Mouse (Mus musculus): ENCODE data around the gene Zfp687. TPM values are rescaled to one million over a fixed set of nuclear protein-coding genes. Genes with fewer than 3 reads are reported as not detected.
"Not testable (repeated sequence)": the region's sequence is repeated elsewhere in the genome, so short reads cannot be mapped to it uniquely, and the experiment has no call there.

Gene Zfp687
- polyA plus RNA-seq, 1 experiment from 2014 or later: 28.1 TPM

DNA sequence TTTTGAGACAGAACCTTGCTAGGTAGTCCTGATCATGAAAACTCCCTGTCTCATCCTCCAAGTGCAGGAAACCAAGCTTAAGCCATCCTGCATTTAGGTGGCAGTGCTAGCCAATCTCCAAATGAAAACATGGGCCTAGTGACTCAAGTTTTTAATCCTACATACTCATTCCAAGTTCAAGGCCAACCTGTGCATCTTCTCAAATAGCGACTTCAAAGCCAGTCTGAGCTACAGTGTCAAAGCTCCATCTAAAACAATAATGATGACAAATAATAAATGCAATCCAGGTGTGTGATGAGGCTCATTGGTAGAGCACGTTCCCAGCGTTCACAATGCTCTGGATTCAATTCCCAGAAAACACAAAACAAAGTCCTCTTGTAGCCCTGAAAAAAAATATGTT is 26.4 kb upstream of the Zfp687 start:
- H3K4me1 ChIP-seq: peaks cover 11% of the 10 kb centered on the region; the same call in 1 of the 2 replicates
- H3K9me3 ChIP-seq: no peaks in the 10 kb centered on the region
- no peaks in the 10 kb centered on the region for H3K27me3 ChIP-seq (ENCODE audit: insufficient read depth, poor library complexity, severe bottlenecking)
- H3K27ac ChIP-seq: peak overlapping the region; percentile 86; the same call in 1 of the 2 replicates
- no peak for DNase-seq (ENCODE audit: low spot score)
- peak overlapping the region; percentile 77 for H3K4me3 ChIP-seq
- H3K36me3 ChIP-seq: peaks cover 30% of the 10 kb centered on the region
- 14% methylated on average over 3 of the region's 3 CpGs for WGBS

DNA sequence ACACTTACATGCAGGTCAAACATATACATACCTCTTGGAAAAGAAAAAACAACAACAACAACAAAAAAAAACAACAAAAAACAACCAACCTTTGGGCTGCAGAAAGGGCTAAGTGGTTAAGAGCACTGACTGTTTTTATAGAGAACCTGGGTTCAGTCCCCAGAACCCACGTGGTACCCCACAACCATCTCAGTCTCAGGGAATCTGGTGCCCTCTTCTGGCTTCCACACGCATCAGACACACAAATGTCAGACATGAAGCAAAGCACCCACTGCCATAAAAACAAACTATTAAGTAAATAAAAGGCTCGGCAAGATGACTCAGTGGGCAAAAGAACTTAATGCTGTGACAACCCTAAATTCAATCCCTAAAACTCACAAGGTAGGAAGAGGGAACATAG is 14.7 kb upstream of the Zfp687 start:
- H3K9me3 ChIP-seq: no peaks in the 10 kb centered on the region
- no peak overlapping the region for H3K4me3 ChIP-seq
- DNase-seq (ENCODE audit: low spot score): no peak
- WGBS: 82% methylated on average over 3 of the region's 3 CpGs
- H3K27me3 ChIP-seq (ENCODE audit: insufficient read depth, poor library complexity, severe bottlenecking): no peaks in the 10 kb centered on the region
- H3K36me3 ChIP-seq: peaks cover 56% of the 10 kb centered on the region
- H3K27ac ChIP-seq: no peak overlapping the region
- peaks cover 22% of the 10 kb centered on the region for H3K4me1 ChIP-seq

DNA sequence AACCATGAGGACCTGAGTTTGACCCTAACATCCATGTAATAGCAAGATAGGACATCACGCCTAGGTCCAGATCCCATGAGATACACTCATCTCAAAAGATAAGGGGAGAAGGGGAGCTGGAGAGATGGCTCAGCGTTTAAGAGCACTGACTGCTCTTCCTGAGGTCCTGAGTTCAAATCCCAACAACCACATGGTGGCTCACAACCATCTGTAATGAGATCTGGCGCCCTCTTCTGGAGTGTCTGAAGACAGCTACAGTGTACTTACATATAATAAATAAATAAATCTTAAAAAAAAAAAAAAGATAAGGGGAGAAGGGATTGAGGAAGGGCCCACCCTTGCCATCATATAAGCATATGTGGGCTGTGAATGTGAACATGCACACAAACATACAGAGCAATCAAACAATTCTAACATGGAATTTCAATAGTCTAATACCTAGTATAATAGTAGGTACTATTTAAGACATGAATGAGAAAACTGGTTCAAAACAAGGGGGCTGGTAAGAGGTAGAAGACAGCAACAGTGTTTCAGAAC is 14.1 kb upstream of the Zfp687 start:
- Histone ChIP-seq H3K4me1 (peaks cover 28% of the 10 kb centered on the region), H3K36me3 (peaks cover 50% of the 10 kb centered on the region)
- not testable (repeated sequence) for H3K27ac ChIP-seq; H3K9me3 ChIP-seq; H3K27me3 ChIP-seq (ENCODE audit: insufficient read depth, poor library complexity, severe bottlenecking); H3K4me3 ChIP-seq; DNase-seq (ENCODE audit: low spot score)
- WGBS: 77% methylated on average over 3 of the region's 3 CpGs

DNA sequence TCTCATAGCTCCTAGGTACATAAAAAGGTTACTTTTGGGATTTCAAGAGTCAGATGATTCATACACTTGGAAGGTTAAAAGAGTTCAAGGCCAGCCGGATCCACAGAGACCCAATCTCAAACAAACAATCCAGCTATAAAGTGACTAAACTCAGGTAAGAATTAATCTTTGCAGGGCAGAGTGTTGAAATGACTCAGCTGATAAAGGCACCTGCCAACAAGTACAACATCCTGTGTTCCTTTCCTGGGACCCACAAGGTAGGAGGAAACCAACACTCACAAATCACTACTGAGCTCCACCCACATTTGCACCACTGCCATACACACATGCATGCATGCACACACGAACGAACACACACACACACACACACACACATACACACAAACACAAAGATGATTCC is 13.4 kb upstream of the Zfp687 start:
- no peaks in the 10 kb centered on the region for H3K27me3 ChIP-seq (ENCODE audit: insufficient read depth, poor library complexity, severe bottlenecking)
- no peak overlapping the region for H3K4me3 ChIP-seq
- peaks cover 43% of the 10 kb centered on the region for H3K36me3 ChIP-seq
- H3K27ac ChIP-seq: no peak overlapping the region
- DNase-seq (ENCODE audit: low spot score): no peak
- no peaks in the 10 kb centered on the region for H3K9me3 ChIP-seq
- peaks cover 31% of the 10 kb centered on the region for H3K4me1 ChIP-seq
- 85% methylated on average over 3 of the region's 3 CpGs for WGBS

DNA sequence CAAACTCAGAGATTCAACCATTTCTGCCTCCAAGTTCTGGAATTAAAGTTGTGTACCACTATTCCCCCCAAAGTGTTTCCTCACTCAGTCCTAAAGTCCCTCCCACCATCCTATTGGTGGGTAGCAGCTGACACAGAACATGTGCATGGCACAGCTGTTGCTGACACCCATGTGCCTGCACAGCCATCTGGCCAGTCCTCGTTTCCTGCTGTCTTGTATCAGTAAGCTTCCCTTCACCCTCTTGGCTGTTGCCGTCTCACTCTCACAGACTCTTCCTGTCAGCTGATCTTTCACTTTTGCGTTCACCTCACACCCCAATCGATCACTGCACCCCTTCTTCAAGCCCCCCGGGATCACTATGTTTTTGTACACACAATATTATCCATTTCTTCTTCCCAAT is 12.5 kb upstream of the Zfp687 start:
- 49% methylated on average over 5 of the region's 5 CpGs for WGBS
- peaks cover 34% of the 10 kb centered on the region for H3K36me3 ChIP-seq
- DNase-seq (ENCODE audit: low spot score): no peak
- no peak overlapping the region for H3K4me3 ChIP-seq
- H3K9me3 ChIP-seq: no peaks in the 10 kb centered on the region
- H3K4me1 ChIP-seq: peaks cover 31% of the 10 kb centered on the region
- no peak overlapping the region for H3K27ac ChIP-seq
- H3K27me3 ChIP-seq (ENCODE audit: insufficient read depth, poor library complexity, severe bottlenecking): no peaks in the 10 kb centered on the region

GRCm38 (mm10) chr3:95027057-95027645 is 11.9 kb upstream of the Zfp687 start:
- Histone ChIP-seq H3K36me3 (peaks cover 29% of the 10 kb centered on the region), H3K4me1 (peaks cover 31% of the 10 kb centered on the region), H3K27ac (no peak overlapping the region), H3K27me3 (ENCODE audit: insufficient read depth, poor library complexity, severe bottlenecking) (no peaks in the 10 kb centered on the region), H3K4me3 (no peak overlapping the region), H3K9me3 (no peaks in the 10 kb centered on the region)
- WGBS: 61% methylated on average over 5 of the region's 5 CpGs
- no peak for DNase-seq (ENCODE audit: low spot score)

GRCm38 (mm10) chr3:95025202-95025601 is 10.0 kb upstream of the Zfp687 start:
- H3K36me3 ChIP-seq: peaks cover 10% of the 10 kb centered on the region
- peak overlapping the region; percentile 83 for H3K27ac ChIP-seq
- no peaks in the 10 kb centered on the region for H3K9me3 ChIP-seq
- H3K4me3 ChIP-seq: peak overlapping the region; percentile 48
- peak; percentile 89 for DNase-seq (ENCODE audit: low spot score)
- 28% methylated on average over 5 of the region's 5 CpGs for WGBS
- H3K27me3 ChIP-seq (ENCODE audit: insufficient read depth, poor library complexity, severe bottlenecking): no peaks in the 10 kb centered on the region
- H3K4me1 ChIP-seq: peaks cover 31% of the 10 kb centered on the region

- WGBS: 17% methylated on average over 11 of the region's 11 CpGs
- DNase-seq (ENCODE audit: low spot score): peak; percentile 90
- Histone ChIP-seq H3K27ac (peak overlapping the region; percentile 83), H3K36me3 (peaks cover 8% of the 10 kb centered on the region), H3K4me3 (peak overlapping the region; percentile 48), H3K4me1 (peaks cover 31% of the 10 kb centered on the region), H3K9me3 (no peaks in the 10 kb centered on the region), H3K27me3 (ENCODE audit: insufficient read depth, poor library complexity, severe bottlenecking) (no peaks in the 10 kb centered on the region)
Measured at GRCm38 (mm10) chr3:95024551-95024950, 9.3 kb upstream of the Zfp687 start.

DNA sequence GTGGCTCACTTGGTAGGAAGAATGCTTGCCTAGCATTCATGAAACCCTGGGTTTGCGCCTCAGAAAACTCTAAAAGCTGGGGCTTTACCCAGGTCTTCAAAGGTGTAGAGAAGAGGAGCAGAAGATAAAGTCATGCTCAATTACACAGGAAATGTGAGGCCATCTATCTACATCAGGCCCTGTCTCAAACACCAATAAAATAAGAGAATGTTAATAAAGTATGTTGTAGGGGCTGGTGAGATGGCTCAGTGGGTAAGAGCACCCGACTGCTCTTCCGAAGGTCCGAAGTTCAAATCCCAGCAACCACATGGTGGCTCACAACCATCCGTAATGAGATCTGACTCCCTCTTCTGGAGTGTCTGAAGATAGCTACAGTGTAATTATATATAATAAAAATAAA is 5.7 kb upstream of the Zfp687 start:
- H3K27me3 ChIP-seq (ENCODE audit: insufficient read depth, poor library complexity, severe bottlenecking); H3K27ac ChIP-seq; H3K4me3 ChIP-seq; DNase-seq (ENCODE audit: low spot score); H3K36me3 ChIP-seq; H3K9me3 ChIP-seq: not testable (repeated sequence)
- H3K4me1 ChIP-seq: peaks cover 27% of the 10 kb centered on the region
- 89% methylated on average over 5 of the region's 5 CpGs for WGBS

DNA sequence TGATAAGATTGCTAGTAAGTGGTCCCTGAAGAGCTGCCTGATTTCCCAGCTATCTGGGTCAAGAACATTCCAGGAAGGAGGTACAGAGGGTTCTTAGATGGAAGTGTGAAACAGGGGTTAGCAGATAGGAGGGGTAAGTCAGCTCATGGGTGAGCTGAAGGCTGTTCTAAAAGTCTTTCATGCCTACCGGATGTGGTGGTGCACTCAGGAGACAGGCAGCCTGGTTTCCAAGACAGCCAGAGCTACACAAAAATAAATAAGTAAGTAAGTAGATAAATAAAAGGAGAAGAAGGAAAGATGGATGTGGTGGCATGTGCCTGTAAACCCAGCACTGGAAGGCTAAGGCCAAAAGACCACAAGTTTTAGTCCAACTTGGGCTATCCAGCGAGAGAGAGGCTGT is 3.5 kb upstream of the Zfp687 start:
- DNase-seq (ENCODE audit: low spot score): no peak
- Histone ChIP-seq H3K4me1 (peaks cover 22% of the 10 kb centered on the region), H3K4me3 (no peak overlapping the region), H3K27me3 (ENCODE audit: insufficient read depth, poor library complexity, severe bottlenecking) (no peaks in the 10 kb centered on the region), H3K27ac (no peak overlapping the region), H3K36me3 (0 out of 2 replicates have a peak, but pooled peaks cover 3% of the 10 kb centered on the region), H3K9me3 (no peaks in the 10 kb centered on the region)
- 73% methylated on average over 2 of the region's 2 CpGs for WGBS

- Histone ChIP-seq H3K27me3 (ENCODE audit: insufficient read depth, poor library complexity, severe bottlenecking) (no peaks in the 10 kb centered on the region), H3K4me3 (peak overlapping the region; percentile 89), H3K36me3 (peaks cover 18% of the 10 kb centered on the region), H3K4me1 (peaks cover 31% of the 10 kb centered on the region), H3K27ac (peak overlapping the region; percentile 94), H3K9me3 (no peaks in the 10 kb centered on the region)
- WGBS: 4% methylated on average over 21 of the region's 21 CpGs
- DNase-seq (ENCODE audit: low spot score): no peak
Measured at GRCm38 (mm10) chr3:95016532-95017056, 1.3 kb upstream of the Zfp687 start.

DNA sequence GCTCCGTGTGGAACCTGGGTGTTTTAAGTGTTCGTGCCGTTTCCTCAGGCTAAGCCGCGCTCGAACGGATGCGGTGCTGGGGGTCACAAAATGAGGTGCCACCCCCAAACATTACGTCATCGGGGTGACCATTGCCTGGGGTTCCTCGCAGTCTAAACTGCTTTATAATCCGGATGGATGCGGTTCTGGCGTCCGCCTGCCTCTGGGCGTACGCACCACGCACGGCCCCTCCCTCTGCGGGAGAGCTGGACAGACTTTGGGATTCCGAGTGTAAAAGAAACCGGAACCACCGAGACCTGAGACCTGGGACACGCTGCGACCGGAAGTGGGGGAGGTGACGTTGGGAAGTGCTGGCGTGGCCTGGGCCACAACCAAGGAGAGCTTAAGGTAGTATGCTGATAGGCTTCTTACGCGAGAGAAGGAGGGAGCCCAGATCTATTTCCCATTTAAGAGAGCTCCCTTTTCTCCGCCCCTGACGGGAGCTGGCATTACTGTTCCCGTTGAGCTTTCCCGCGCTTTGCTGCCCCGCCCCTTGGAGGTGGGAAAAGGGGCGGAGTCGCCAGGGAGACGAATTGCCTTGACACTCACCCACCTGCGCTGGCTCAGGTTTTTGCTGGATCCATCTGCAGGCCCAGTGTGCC is 763 bp upstream of the Zfp687 start:
- Histone ChIP-seq H3K36me3 (peaks cover 23% of the 10 kb centered on the region), H3K4me1 (peaks cover 31% of the 10 kb centered on the region), H3K27ac (peak overlapping the region; percentile 94), H3K4me3 (peak overlapping the region; percentile 89), H3K27me3 (ENCODE audit: insufficient read depth, poor library complexity, severe bottlenecking) (no peaks in the 10 kb centered on the region), H3K9me3 (no peaks in the 10 kb centered on the region)
- WGBS: under 1% methylated on average over 40 of the region's 40 CpGs
- peak; percentile 96 for DNase-seq (ENCODE audit: low spot score)

- Histone ChIP-seq H3K36me3 (peaks cover 34% of the 10 kb centered on the region), H3K27ac (peak overlapping the region; percentile 94), H3K4me1 (peaks cover 38% of the 10 kb centered on the region), H3K9me3 (no peaks in the 10 kb centered on the region), H3K4me3 (peak overlapping the region; percentile 89), H3K27me3 (ENCODE audit: insufficient read depth, poor library complexity, severe bottlenecking) (no peaks in the 10 kb centered on the region)
- peak; percentile 91 for DNase-seq (ENCODE audit: low spot score)
- under 1% methylated on average over 44 of the region's 44 CpGs for WGBS
Measured at GRCm38 (mm10) chr3:95014428-95015151, 658 bp downstream of the Zfp687 start.

Data from heart, embryonic 10.5 days (tissue).